Mouse (Mus musculus) megakaryocyte, embryonic 14.5 days (primary cell): ENCODE results near the gene Me3.

Source experiments
- FLI1 ChIP-seq: IDR thresholded peaks from 2 replicates; pipeline ENCODE4 v1.6.1; 2012; ENCODE audit warnings: low read length, inconsistent platforms, mixed read lengths
- GATA1 ChIP-seq: IDR thresholded peaks from 3 replicates; pipeline ENCODE4 v1.6.1; 2012; ENCODE audit warnings: mixed read lengths, low read length, inconsistent platforms, borderline replicate concordance

DNA sequence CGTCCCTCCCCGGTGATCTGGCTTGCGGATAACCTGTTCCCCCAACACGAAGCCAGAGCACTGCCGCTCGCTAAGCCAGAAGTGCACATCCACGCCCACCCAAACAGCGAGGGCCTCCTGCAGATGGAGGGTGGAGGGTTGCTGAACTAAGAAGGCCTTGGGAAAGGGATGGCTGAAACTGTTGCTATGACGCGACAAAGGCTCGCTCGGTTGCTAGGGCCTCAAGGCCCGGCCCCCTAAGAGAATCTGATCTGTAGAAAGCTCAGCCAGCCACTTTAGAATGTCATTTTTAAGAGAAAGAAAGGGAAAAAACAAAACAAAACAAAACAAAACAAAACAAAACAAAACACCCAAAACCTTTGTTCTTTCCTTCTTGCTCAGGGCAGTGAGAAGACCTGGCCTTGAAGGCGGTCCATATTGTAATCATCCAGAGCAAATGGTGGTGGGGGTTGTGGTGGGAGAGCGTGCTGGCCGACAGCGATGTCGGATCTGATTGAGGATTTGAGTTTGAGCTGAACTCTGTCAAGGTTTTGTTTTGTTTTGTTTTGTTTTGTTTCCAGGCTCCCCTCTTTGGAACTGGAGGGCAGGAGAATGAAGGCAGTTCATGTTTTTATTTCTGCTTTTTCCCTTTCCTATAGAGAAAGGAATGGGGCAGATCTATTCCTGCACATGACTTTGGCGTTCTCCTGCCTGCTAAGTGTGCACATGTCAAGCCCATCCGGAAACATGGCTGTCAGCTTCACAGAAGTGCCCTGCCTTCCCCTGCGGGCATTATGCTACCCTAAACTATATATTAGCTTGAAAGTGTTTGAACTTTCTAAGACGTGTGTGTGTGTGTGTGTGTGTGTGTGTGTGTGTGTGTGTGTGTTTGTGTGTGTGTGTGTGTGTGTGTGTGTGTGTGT is 271.5 kb downstream of the Me3 start, which contains the start of gene Ccdc81:
- TF ChIP-seq GATA1 (no peak), FLI1 (no peak)
